Mouse (Mus musculus) embryonic facial prominence, embryonic 14.5 days (tissue): ENCODE results near the gene Tanc2. TPM values are rescaled to one million over a fixed set of nuclear protein-coding genes. Genes with fewer than 3 reads are reported as not detected.

ENCODE experiments used
- ATAC-seq: fragments of 200-750 bp; cut with Nextera tagmentation; 2 replicates; pipeline ENCODE4 v1.8.0; 2017; ENCODE audit warnings: low read depth, moderate number of reproducible peaks, moderate TSS enrichment
- DNase-seq: peaks from one replicate; pipeline ENCODE4 v3.0.0-alpha.2; 2015; ENCODE audit warnings: low spot score
- H3K27ac ChIP-seq: fragments of 300-500 bp; sonication (generic); replicated peaks from 2 replicates; pipeline ENCODE4 v1.5.1; 2014; ENCODE audit warnings: low read depth, mild to moderate bottlenecking, low read length, moderate library complexity
- H3K27me3 ChIP-seq: fragments of 300-500 bp; sonication (generic); replicated peaks from 2 replicates; pipeline ENCODE4 v1.6.1; 2014; ENCODE audit warnings: low read length; ENCODE audit not compliant: control insufficient read depth, insufficient read depth
- H3K36me3 ChIP-seq: fragments of 300-500 bp; sonication (generic); 2 replicates; pipeline ENCODE4 v1.6.1; 2014; ENCODE audit warnings: low read length, mixed read lengths; ENCODE audit not compliant: control insufficient read depth, insufficient read depth
- H3K4me1 ChIP-seq: fragments of 300-500 bp; sonication (generic); 2 replicates; pipeline ENCODE4 v1.6.1; 2014; ENCODE audit warnings: antibody characterized with exemption, low read length; ENCODE audit not compliant: control insufficient read depth, insufficient read depth
- H3K4me2 ChIP-seq: fragments of 300-500 bp; sonication (generic); 2 replicates; pipeline ENCODE4 v1.6.1; 2014; ENCODE audit warnings: low read depth, mild to moderate bottlenecking, low read length, moderate library complexity, mixed read lengths
- H3K4me3 ChIP-seq: fragments of 300-500 bp; sonication (generic); 2 replicates; pipeline ENCODE4 v1.5.1; 2014; ENCODE audit warnings: low read depth, mild to moderate bottlenecking, low read length
- H3K9ac ChIP-seq: fragments of 300-500 bp; sonication (generic); 2 replicates; pipeline ENCODE4 v1.6.1; 2014; ENCODE audit warnings: low read depth, mild to moderate bottlenecking, low read length, moderate library complexity, mixed read lengths
- H3K9me3 ChIP-seq: fragments of 300-500 bp; sonication (generic); 2 replicates; pipeline ENCODE4 v1.6.1; 2016; ENCODE audit warnings: low read length; ENCODE audit not compliant: control insufficient read depth
- WGBS: fragments of 180-500 bp; shearing (Covaris S2); extraction: QIAGEN DNeasy Blood & Tissue Kit; methylation state at CpG from one replicate; pipeline ENCODE4 v1.1.7; 2014; 5-methylcytosine and 5-hydroxymethylcytosine counted together
- polyA plus RNA-seq: library from polyadenylated mRNA; unstranded; fragments of >200 nt; fragmentation: Nextera tagmentation; extraction: Ambion mirVana; gene quantifications from 2 replicates; pipeline ENCODE4 v1.2.1, GENCODE M21; 2014

Tanc2 gene
- polyA plus RNA-seq: 13.7 and 14.4 TPM in 2 replicates

DNA sequence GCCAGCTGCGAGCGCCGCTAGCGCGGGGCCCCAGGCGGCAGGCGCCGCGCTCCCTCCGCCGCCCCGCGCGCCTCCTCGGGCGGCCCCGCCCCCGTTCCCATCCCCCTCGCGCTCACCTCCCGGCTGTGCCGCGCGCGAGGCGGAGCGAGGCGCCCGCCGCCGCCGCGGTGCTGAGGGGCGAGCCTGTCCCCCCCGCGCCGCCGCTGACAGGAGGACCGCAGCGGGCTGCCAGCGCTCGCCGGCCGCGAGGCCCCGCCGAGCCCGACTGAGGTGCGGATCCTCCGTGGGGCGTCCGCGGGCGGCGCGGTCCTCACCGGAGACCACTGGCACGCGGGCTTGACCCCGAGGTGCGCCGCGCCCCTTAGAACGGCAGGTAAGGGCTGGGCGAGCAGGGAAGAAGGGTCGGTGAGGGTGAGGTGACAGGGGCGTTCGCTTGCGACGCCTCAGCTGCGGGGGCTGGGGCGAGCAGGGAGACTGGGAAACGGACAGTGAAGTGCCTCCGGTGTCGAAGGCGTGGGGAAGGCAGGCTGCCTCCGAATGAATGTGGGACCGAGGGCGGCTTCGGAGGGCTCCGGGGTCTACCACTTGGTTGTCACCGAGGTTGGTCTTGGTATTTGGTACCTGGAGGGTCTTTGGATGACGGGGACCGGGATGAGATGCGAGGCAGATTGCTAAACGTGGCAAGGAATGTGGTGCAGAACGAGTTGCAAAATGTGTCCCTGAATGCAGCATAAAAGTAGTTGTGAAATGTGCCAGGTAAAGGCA is at the start of gene Tanc2:
TSS of gene Tanc2 (plus strand) at position 110 of the 765 bp plus-strand sequence.
- Histone ChIP-seq H3K9me3 (no peaks in the 10 kb centered on the region), H3K4me3 (peak within 1 kb of the TSS; percentile 92), H3K36me3 (no peaks in the 10 kb centered on the region), H3K4me2 (peak within 1 kb of the TSS; percentile 81), H3K27me3 (no peaks in the 10 kb centered on the region), H3K27ac (peak within 1 kb of the TSS; percentile 89), H3K4me1 (peaks cover 4% of the 10 kb centered on the region), H3K9ac (peak within 1 kb of the TSS; percentile 95)
- WGBS: under 1% methylated on average over 27 of the region's 87 CpGs
- ATAC-seq (peak; percentile 81), DNase-seq (peak; percentile 71)

GRCm38 (mm10) chr11:105540781-105541180 is 49.0 kb upstream of the Tanc2 start:
- WGBS: 84% methylated on average over 8 of the region's 8 CpGs
- Histone ChIP-seq H3K4me1 (0 out of 2 replicates have a peak, but pooled peaks cover 6% of the 10 kb centered on the region), H3K27me3 (no peaks in the 10 kb centered on the region), H3K27ac (no peak overlapping the region), H3K36me3 (no peaks in the 10 kb centered on the region), H3K4me3 (no peak overlapping the region), H3K9ac (no peak overlapping the region), H3K4me2 (no peak overlapping the region), H3K9me3 (no peaks in the 10 kb centered on the region)
- ATAC-seq (no peak), DNase-seq (no peak)

DNA sequence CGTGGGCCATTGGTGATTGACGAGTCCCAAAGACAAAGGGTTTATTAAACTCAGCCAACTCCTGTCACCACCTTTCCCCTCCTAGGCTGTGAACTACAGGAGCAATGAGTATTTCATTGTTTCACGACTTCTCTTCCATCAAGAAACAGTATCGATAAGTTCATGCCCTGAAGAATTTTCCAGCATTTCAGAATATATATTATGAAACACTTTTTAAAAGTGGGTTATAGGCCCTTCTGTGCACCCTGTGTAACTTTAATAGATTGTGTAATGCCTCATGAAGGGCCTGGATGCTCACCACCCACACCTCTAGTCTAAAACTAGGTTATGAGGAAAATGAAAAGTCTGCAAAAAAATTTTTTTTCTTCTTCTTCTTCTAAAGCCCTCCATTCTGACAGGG is 48.4 kb upstream of the Tanc2 start:
- H3K4me3 ChIP-seq: no peak overlapping the region
- H3K27ac ChIP-seq: no peak overlapping the region
- no peak overlapping the region for H3K4me2 ChIP-seq
- no peaks in the 10 kb centered on the region for H3K27me3 ChIP-seq
- H3K9ac ChIP-seq: no peak overlapping the region
- H3K36me3 ChIP-seq: no peaks in the 10 kb centered on the region
- DNase-seq (no peak), ATAC-seq (no peak)
- WGBS: 55% methylated on average over 4 of the region's 4 CpGs
- 0 out of 2 replicates have a peak, but pooled peaks cover 12% of the 10 kb centered on the region for H3K4me1 ChIP-seq
- no peaks in the 10 kb centered on the region for H3K9me3 ChIP-seq

GRCm38 (mm10) chr11:105542129-105542528 is 47.7 kb upstream of the Tanc2 start:
- DNase-seq (no peak), ATAC-seq (no peak)
- H3K4me1 ChIP-seq: 0 out of 2 replicates have a peak, but pooled peaks cover 12% of the 10 kb centered on the region
- H3K9ac ChIP-seq: no peak overlapping the region
- no peak overlapping the region for H3K4me2 ChIP-seq
- H3K9me3 ChIP-seq: no peaks in the 10 kb centered on the region
- H3K27me3 ChIP-seq: no peaks in the 10 kb centered on the region
- no peak overlapping the region for H3K4me3 ChIP-seq
- no peaks in the 10 kb centered on the region for H3K36me3 ChIP-seq
- H3K27ac ChIP-seq: no peak overlapping the region
- 44% methylated on average over 1 of the region's 1 CpGs for WGBS

DNA sequence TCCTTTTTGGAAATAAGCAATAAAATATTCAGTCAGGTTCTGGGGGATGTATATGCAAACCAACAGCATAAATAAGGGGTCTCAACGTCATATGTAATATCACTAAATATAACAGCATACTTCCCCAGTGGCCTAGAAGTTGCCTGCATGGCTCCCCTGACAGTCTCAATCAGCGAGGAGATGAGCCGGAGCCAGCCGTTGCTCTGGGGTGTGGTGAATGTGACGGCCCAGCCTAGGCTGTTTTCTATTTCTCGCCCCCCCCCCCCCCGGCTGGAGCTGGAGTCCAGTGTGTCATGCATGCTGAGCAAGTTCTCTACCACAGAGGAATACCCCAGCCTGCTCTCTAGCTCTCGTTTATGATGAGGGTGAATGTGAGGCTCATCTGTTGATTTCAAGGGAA is 44.0 kb upstream of the Tanc2 start:
- Histone ChIP-seq H3K27me3 (no peaks in the 10 kb centered on the region), H3K9ac (no peak overlapping the region), H3K9me3 (no peaks in the 10 kb centered on the region), H3K36me3 (no peaks in the 10 kb centered on the region), H3K4me3 (no peak overlapping the region), H3K4me1 (peaks cover 19% of the 10 kb centered on the region; the same call in 1 of the 2 replicates), H3K27ac (no peak overlapping the region), H3K4me2 (no peak overlapping the region)
- no peak for DNase-seq
- peak; percentile 64 for ATAC-seq
- WGBS: 27% methylated on average over 8 of the region's 8 CpGs

DNA sequence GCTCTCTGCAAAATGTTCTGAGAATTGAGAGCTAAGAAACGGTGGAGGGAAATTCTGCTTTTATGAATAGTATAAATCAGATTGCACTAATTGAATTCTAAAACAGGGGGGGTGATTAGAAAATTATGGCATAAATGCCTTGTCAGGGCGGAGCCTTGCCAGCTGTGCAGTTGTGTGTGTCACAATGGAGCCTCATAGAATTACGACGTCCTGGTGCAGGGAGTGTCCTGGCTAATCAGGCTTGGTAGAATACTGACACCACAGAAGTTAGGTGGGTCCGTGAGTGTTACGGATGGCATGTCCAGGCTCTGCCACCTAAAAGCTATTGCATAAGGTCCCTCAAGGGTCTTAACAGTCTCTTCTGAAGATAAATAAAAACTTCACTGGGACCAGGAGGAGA is 43.4 kb upstream of the Tanc2 start:
- peaks cover 19% of the 10 kb centered on the region; the same call in 1 of the 2 replicates for H3K4me1 ChIP-seq
- WGBS: 59% methylated on average over 6 of the region's 6 CpGs
- H3K4me2 ChIP-seq: no peak overlapping the region
- ATAC-seq (no peak), DNase-seq (no peak)
- no peaks in the 10 kb centered on the region for H3K27me3 ChIP-seq
- H3K36me3 ChIP-seq: no peaks in the 10 kb centered on the region
- H3K27ac ChIP-seq: no peak overlapping the region
- H3K4me3 ChIP-seq: no peak overlapping the region
- H3K9me3 ChIP-seq: no peaks in the 10 kb centered on the region
- no peak overlapping the region for H3K9ac ChIP-seq

GRCm38 (mm10) chr11:105548383-105548782 is 41.4 kb upstream of the Tanc2 start:
- WGBS: 81% methylated on average over 6 of the region's 6 CpGs
- H3K4me2 ChIP-seq: no peak overlapping the region
- H3K9me3 ChIP-seq: no peaks in the 10 kb centered on the region
- ATAC-seq (no peak), DNase-seq (no peak)
- peaks cover 13% of the 10 kb centered on the region; the same call in 1 of the 2 replicates for H3K4me1 ChIP-seq
- H3K27ac ChIP-seq: no peak overlapping the region
- no peak overlapping the region for H3K4me3 ChIP-seq
- no peaks in the 10 kb centered on the region for H3K27me3 ChIP-seq
- H3K36me3 ChIP-seq: no peaks in the 10 kb centered on the region
- no peak overlapping the region for H3K9ac ChIP-seq

DNA sequence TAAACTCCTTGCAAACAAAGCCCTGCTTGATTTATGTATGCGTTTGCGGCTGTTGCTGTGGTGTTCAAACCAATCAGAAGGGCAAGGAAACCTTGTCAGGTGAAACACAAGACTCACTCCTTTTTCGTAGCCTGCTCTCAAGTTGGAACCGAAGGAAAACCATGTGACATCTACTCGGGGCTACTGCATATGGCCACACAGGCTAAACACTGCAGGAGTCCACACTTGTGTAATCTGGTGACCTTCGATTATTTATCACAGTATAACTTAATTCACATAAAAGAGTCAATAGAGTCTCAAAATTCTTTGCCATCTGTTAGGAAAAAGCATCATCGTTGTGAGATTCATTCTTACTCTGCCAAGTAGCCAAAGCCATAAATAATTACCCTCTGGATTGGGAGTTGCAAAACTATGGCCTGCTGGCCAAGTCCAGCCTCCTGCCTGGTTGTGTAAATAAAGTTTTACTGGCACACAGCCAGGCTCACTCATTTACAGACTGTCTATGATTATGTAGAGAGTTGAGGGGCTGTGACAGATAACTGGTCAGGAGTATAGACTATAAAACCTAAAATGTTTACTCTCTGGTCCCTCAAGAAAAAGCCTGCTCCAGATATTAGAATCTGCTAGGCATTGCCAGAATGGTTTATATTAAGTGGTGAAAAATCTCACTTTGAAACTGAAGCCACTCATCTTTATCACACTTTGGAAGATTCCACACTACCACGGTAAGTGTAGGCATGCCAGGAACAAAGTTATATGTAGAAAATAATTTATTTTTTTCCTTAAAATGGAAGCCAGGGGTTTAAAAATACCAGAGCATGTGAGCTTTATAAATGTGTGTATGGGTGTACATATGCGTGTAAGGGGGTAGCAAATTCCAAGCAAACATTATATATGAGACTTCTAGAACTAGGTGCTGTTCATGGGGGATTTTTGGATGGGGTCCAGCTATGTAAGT is 40.3 kb upstream of the Tanc2 start:
- Histone ChIP-seq H3K4me1 (peaks cover 13% of the 10 kb centered on the region; the same call in 1 of the 2 replicates), H3K4me3 (no peak overlapping the region), H3K4me2 (no peak overlapping the region), H3K36me3 (no peaks in the 10 kb centered on the region), H3K27ac (no peak overlapping the region; the same call in 1 of the 2 replicates), H3K9ac (no peak overlapping the region), H3K9me3 (no peaks in the 10 kb centered on the region), H3K27me3 (no peaks in the 10 kb centered on the region)
- ATAC-seq (no peak), DNase-seq (peak; percentile 65)
- 70% methylated on average over 9 of the region's 9 CpGs for WGBS
